Mouse (Mus musculus) cerebellum, postnatal 36 days (tissue): ENCODE results near the gene Ubl7.

Experiments
- DNase-seq, 2 experiments: peaks; one replicate each; pipeline ENCODE4 v3.0.0; 2021 to 2022; ENCODE audit warnings: mixed read lengths in 2 of 2

Ubl7 gene

DNA sequence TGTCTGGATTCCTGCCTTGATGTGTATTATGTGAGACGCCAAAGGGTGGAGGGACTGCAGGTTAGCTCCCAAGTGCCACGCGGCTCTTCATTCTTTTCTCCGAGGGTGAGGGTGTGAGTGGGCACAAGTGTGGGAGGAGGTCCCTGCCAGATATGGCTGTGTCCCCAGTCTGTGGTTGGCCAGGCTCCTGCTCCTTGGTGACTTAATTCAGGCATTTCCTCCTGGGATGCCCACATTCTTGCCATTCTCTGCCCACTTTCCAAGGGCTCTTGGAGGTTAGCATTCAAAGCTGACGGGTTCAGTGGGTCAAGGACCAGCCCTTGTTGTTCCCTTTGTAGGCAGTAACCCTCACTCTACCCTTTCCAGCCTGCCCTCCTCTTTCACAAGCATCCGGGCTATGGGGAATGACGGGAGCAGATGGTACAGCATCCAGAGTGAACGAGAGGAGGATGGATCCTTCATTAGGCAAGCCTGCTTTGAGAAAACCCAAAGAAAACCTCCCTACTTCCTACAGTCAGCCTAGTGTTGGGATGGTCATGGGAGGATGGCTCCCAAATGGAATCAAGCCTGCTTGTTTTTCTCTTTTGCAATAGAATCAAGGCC is 38.4 kb downstream of the Ubl7 start:
- no peak for DNase-seq

DNA sequence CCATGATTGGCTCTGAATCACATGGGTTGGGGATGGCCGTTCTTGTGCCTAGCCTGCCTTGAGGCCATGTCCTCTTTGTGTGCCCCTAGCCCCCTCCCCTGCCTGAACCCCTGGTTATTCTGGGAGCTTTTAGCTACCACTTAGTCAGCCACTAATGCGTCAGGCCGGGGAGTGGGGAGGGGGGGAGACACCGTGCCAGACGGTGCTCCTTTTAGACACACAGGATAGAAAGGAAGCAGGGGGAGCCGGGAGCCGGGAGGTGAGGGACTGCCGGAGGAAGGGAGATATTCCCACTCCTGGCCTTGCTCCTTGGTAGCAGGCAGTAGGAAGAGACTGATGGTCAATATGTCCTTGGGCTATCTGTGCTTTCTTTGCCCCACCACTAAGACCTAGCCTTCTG is 39.1 kb downstream of the Ubl7 start:
- DNase-seq = no peak

DNA sequence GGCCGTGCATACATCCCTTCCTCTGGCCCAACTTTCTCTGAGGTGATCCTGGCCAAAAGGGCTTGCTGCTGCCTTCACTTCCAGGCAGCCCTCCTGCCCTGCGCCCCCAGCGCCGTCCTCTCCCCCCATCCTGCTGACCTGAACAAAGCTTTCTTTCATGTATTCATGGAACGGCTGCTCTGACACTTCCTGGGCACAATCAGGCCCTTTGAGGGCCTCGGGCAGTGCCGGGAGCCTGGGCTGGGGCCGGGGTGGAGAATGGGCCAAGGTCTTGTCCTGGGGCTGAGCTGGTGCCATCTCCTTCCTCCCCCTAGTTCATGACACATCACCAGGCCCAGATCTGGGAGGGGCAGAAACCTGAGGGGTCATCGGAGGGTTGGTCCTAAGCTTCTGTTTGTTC is 39.7 kb downstream of the Ubl7 start:
- DNase-seq = no peak

DNA sequence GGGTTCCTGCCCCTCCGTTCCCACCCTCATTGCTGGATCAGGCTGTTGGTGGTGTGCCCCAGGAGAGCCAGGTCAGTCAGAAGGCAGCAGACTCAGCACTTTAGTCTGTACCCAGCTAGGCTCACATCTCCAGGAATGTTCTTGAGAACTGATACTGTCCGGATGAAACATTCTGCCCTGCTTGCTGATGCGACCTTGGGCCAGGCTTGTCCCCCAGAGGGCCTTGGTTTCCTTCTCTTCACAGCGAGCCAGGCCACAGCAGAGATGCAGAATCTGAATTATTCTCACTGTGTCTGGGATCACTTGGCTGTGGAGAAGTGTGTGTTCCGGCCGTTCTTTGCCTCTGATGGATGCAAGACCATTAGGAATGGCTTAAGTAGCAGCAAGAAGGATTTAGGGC is 41.2 kb downstream of the Ubl7 start:
- DNase-seq = no peak

DNA sequence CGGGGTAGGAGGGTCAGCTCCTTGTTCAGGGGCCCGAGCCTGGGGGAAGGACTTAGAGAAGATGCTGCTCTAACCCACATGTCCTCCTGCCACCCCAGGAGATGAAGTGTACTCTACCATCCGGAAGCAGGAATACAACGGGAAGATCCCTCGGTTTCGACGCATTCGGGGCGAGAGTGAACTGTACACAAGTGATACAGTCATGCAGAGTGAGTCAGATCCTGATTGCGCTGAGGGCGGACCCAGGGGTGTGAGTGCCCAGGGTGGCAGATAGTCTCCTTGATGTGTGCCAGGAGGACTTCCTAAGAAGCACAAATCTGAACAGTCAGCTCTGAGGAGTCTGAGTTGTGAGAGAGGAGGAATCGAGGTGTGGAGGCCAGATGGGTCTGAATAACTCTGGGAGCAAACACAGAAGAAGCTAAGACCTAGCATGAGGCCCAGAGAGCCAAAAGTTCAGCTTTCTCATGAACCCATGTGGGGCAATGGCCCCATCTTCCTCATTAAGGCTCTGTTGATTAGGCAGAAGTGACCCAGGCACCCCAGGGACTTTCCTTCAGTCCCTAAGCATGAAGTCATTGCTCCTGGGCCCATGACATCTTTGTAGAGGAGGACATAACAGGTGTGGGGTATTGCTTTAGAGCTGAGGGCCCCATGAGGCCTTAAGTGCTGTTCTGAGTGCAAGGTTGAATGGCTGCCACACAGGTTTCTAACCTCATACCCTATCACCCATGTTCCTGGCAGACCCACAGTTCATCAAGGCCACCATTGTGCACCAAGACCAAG is 44.4 kb downstream of the Ubl7 start:
- DNase-seq = no peak

DNA sequence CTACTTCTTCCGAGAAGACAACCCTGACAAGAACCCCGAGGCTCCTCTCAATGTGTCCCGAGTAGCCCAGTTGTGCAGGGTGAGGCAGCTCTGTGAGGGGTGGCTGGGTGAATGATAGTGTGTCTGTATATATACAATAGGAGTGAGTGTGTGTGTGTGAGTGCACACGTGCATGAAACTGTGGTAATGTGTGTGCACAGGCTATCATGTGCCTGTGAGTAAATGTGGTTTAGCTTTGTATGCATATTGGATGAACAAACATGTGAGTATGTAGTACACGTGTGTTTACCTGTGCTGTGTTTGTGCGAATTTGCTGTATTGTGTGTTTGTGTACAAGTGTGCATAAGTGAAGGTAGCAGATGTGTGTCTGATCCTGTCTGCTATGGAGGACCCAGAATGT is 45.0 kb downstream of the Ubl7 start:
- DNase-seq = no peak

DNA sequence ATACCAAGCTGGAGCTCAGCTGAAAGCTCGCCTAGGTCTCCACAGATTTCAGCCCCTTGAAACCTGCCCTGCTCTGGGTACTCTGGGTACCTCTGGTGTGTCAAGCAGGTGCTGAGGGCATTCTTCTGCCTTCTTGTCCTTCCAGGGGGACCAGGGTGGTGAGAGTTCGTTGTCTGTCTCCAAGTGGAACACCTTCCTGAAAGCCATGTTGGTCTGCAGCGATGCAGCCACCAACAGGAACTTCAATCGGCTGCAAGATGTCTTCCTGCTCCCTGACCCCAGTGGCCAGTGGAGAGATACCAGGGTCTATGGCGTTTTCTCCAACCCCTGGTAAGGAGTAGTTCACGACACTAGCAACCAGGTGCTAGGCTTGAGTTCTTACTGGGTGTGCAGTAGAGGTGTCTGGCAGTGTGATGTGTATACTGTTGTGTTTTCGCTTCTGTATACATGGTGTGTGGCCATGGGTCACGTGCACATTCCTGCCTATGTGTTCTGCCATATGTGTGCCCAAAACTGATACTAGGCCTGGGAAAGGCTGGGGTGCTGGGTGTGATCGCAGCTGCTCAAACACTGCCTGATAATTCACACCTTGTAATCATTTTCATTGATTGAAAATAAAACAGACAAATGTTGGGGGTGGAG is 45.5 kb downstream of the Ubl7 start:
- DNase-seq = no peak

DNA sequence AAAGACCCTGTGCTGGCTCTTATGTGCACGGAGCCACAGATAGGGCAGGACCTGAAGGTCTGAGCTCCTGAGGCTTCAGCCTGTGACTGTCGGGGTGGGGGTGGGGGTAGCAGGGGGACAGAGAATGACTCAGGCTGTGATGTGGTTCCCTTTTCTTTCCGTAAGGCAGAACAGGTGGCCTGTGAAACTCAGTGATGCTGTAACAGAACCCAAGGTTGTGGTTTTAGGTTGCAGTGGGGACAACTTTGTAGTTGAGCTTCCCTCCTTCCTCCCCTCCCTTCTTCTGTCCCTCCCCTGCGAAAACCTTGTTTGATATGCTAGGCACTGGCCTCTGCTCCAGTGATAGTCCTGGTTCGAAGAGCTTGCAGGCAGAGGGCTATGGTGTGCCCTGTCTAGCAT is 46.1 kb downstream of the Ubl7 start:
- DNase-seq = no peak

DNA sequence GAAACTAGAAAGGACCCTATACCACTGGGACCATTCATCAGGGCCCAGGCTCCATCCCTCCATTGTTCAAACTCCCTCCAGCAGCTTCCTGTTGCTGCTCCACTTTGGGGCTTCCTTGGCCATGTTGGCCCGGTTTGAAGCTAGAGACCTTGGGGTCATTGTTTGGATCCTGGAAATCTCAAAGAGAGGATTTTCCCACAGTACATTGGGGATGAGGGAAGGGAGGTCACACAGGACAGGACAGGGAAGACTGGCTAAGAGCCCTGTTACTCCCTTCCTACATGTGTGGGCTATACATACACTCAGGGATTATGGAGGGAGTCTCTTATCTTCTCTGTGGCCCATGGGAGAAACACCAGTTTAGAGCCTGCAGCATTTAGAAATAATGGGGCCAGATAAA is 47.8 kb downstream of the Ubl7 start:
- no peak for DNase-seq

DNA sequence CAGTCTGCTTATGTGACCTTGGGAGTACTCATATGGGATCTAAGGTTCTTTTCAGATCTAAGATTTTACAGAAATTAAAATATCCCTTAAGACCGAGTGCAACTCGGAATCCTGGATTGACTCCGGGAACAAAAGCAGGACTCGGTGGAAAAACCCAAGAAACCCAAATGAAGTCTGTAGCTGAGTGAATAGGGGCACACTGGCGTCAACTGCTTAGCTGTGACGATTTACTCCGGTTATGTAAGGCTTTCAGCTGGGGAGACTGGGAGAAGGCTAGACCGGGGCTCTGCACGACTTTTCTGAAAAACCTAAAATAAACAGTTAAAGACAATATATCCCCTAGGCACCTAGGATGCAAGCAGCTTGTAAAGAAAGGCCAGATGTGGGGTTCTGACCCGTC is 48.6 kb downstream of the Ubl7 start:
- no peak for DNase-seq

DNA sequence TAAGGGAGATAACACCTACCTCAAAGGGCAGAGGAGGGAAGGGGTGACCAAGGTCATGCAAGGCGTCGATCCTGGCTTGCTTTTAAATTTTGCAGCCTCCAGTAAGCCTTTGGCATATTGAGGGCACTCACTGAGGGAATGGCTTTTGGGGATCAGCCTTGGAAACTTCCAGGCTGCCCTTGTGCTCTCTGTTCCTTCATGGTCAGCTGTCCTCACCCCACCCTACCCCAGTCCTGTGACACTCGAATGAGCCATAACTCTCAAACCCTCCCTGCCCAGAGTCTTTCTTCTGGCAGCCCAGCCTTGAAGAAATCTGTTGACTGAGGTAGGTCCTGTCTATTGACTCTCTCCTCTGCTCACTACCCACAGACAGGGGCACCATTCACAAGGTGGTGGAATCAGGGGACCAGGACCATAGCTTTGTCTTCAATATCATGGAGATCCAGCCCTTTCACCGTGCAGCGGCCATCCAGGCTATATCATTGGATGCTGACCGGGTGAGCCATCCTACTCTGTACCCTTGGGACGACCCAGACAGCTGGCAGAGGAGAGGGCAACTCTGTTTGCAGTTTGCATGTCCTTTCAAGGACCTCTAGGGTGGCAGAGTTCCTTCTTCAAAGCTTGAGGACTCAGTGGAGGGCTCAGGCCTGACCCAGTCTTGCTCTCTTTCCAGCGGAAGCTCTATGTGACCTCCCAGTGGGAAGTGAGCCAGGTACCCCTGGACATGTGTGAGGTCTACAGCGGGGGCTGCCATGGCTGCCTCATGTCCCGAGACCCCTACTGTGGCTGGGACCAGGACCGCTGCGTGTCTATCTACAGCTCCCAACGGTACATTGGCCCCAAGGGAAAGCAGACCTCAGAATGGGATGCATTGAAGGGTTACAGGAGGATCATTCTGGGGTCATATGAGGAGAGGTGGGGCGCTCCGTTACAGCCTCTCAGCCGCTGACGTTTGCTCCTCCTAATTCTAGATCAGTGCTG is 49.4 kb downstream of the Ubl7 start:
- no peak for DNase-seq

DNA sequence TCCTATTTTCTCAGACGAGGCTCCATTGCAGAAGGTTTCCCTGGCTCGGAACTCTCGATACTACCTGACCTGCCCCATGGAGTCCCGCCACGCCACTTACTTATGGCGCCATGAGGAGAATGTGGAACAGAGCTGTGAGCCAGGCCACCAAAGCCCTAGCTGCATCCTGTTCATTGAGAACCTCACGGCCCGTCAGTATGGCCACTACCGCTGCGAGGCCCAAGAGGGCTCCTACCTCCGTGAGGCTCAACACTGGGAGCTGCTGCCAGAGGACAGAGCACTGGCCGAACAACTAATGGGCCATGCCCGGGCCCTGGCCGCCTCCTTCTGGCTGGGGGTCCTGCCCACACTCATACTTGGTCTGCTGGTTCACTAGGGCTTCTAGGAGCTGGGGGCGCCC is 50.4 kb downstream of the Ubl7 start:
- DNase-seq = peak in 1 of 2 experiments; percentile 2

DNA sequence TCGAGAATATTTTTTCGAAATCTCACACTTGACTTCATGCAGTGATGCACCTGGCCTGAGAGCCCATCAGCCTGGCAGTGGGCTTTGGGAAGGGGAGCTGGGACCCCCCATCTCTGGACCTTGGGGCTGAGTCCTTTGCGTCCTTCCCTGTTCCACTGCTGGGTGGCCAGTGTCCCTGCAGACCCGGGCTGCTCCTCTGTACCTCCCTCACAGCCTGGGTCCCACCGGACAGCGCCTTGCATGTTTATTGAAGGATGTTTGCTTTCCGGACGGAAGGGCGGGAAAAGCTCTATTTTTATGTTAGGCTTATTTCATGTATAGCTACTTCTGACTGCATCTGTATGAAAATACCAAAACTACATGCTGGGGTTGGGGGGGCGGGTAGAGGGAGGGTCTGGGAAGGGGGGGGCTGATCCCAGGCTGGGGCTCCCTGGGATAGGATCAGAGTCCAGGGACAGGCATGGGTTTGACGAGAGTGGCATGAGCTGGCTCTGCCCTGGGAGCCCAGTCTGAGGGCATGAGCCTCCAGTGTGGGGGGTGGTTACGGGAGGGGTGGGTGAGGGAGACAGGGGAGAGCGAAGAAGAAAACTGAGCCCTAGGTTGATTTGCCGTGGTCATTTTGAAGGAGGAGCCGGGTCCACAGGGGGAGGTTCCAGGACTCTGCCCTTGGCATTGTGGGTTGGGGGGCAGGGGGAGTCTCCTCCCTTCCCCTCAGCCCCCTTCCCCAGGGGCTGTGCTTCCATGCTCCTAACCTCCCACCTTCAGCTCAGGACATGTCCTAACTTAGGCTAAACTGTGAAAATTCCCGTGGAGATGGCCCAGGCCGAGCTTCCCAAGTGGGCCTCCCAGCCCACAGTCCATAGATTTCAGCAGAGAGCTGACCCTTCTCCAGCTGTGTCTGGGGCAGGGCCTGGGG is 51.3 kb downstream of the Ubl7 start:
- no peak for DNase-seq

DNA sequence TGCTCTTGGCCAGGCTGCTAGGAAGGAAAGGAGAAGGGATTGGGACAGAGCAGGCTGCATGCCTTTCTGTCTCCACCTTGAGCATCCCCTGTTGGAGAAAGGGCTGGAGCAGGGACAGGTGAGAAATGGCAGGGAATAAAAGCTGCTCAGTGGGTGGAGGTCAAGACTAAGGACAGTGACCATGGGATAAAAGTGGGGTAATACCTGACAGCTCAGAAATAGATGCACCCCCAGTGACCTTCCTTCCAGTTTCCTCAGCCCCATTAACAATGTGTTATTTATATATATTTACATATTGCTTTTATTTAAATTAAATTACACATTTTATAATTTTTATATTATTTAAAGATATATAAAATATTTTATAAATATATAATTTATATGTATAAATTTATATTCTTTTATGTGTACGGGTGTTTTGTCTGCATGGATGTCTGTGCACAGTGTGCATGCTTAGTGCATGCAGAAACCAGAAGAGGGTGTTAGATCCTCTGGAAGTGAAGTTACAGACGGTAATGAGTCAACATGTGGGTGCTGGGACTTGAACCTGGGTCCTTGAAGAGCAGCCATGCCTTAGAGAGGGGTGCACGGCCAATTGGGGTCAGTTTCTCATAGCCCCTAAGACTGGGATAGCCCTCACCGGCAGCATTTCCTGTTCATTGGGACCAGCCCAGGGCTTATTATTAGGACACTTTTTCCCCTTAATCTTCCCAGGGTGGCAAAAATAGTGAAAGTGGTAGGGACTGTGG is 52.6 kb downstream of the Ubl7 start:
- DNase-seq = no peak

DNA sequence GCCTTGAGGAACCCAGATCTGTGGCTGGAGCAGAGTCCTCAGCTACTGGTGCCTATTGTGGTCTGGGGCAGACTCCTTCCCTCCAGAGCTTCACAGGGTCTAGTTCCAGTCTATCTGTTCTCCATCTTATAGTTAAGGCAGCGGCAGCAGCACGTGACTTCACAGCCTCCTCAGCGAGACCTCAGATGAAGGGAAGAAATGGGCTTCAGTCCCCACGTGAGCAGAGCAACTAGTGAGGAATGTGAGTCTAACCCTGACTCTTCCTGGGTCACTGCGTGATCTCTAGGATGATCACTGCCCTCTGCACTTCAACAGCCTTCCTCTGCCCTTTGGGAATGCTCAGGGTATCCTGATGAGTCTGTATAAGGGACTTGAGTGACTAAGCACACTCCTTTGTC is 53.2 kb downstream of the Ubl7 start:
- no peak for DNase-seq

DNA sequence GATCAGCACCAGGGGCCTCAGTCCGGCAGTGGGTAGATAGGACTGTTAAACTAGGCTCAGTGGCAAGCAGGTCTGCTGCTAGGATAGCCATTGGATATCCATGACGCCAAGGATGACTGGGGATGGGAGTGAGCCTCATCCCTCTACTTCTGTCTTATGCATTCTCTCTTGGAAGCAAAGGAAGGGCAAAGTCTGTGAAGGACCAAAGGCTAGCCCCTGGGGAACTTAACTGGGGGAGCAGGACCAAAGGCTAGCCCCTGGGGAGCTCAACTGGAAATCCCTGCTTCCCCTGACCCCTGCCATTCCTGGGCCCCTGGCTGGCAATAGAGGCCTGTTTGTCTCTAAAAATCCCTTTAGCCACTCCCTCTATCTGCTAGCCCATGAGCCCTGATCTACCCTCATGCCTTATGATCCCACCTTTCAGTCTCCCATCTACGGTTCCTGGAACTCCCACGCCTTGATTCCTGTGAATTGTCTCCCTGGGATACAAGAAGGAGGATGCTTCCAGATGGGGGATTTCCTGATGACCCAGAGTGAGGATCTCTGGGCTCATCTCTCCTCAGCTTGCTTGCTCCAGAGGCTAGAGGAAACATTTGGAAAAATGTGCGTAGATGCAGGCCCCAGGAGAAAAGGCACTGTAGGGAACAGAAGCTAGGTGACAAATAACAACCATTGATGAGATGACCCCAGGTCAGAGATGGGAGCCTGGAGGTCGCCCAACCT is 53.9 kb downstream of the Ubl7 start:
- DNase-seq = no peak

DNA sequence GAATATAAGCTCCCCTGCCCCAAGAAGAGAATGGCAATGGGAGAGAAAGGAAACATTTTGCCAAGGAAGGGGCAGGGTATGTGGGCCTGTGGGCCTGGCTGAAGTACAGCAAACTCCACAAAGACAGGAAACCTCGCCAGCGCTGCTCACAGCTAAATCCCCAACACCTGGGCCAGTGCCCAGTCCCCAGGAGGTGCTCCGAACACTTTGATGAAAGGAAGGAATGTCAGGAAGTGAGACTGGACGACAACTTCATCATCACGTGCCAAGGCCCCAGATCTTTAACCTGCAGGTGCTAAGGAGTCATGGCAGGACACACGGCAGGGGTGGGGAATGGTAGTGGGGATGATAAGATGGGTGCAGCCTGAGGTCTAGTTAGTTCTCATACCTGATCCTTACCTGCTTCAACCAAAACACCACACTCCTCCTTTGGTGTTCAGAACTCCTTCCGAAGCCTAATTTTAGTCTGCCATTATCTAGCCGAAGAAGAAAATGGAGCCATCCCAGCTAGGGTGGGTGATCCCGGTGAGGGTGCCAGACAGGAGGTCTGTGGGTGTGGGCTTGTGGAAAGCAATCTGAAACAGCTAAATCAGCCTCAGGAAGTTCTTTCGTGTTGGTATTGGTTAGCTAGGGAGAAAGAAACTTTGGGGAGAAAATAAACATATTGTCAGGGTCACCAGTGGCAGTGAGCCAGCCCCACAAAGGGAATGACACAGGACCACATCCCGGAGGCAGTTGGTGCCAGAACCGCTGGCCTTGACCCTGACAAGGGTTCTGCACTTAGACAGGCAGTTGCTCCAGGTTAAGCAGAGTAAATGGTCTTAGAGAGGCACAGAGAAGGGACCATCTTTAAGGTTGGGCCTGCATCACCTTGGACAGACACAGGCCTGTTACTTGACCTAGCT is 54.8 kb downstream of the Ubl7 start:
- DNase-seq = no peak

DNA sequence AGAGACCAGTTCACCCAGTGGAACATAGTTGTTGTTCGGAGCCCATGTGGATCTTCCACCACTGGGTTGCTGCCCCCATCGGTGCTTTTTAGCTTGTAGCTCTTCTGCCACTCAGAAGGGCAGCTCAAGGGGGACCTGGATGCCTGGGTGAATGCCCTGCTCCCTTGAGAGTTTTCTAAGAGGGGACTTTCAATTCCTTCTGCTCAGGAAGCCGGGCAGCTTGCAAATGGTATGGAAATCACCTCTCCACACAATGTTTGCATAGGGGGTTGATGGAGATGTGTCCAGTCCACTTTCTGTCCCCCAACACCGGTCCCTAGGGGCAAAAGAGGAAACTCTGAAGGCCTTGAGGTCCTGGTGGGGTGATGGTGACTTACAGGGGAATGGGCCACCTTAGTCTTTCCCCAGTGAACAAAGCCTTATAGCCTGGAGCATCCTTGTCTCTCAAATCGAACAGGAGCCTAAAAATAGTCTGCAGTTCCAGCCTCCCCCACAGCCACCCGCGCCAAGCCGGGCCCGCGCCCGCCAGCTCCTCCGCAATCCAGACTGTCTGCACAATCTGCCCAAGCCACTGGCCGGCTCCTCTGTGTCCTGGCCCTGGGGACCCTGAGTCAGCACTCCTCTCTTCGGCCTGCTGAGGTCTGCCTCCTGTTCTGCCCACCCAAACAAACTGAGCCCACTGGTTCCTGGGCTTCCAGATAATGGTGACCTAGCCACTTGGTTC is 56.6 kb downstream of the Ubl7 start:
- peak; percentile 77 to 83 for DNase-seq
